Comparison of ENCODE assay signal across 8 mouse cellular contexts in genomic region chr11:74832503-74833143, GRCm38 (mm10). TPM values are rescaled to one million over a fixed set of nuclear protein-coding genes. Genes with fewer than 3 reads are reported as not detected.
A peak's percentile ranks its signal among the peaks of the same experiment; 100 is the strongest.
DNase-seq lines count a peak whose midpoint lies in the region; TF ChIP-seq lines count a peak whose summit lies in the region.

No protein-coding gene starts in this region.

- intact Hi-C loops in left cerebral cortex, postnatal 14 days (cut with DNase I) = no loop called here

- peak overlapping the region; percentile 93 for H3K27ac ChIP-seq in bone marrow macrophage, adult 2 months (ENCODE audit: insufficient read depth, low read depth, low read length)
- H3K27ac ChIP-seq in hindbrain, embryonic 10.5 days = peak overlapping the region; percentile 93

- no peak for TF ChIP-seq POLR2A in bone marrow macrophage, adult 2 months (IDR thresholded peaks at IDR 0.05; ENCODE audit: borderline replicate concordance, low read depth, low read length)

- DNase-seq in ES-CJ7 (ENCODE audit: low read depth, low spot score) = peak; percentile 74
- DNase-seq in fibroblast of lung, adult 2 months (ENCODE audit: low read depth) = peak; percentile 69
- peak; percentile 63 for DNase-seq in hindbrain, embryonic 10.5 days (ENCODE audit: low spot score)
- peak; percentile 61 to 82 for DNase-seq in left cerebral cortex, postnatal 14 days (ENCODE audit: low spot score in 2 of 2)
- DNase-seq in right cerebral cortex, adult 2 months (ENCODE audit: low spot score in 2 of 2) = peak; percentile 54 to 75
- DNase-seq in urinary bladder, postnatal 4 days (ENCODE audit: low spot score in 2 of 2) = peak; percentile 70 to 75

- peaks cover 17% of the 10 kb centered on the region; the same call in 1 of the 2 replicates for H3K27me3 ChIP-seq in hindbrain, embryonic 10.5 days (ENCODE audit: insufficient read depth, poor library complexity, severe bottlenecking)
- H3K27me3 ChIP-seq in megakaryocyte, embryonic 14.5 days (replicated peaks) = no peaks in the 10 kb centered on the region

- no peaks in the 10 kb centered on the region for H3K9me3 ChIP-seq in hindbrain, embryonic 10.5 days
- H3K9me3 ChIP-seq in megakaryocyte, embryonic 14.5 days = no peaks in the 10 kb centered on the region

- H3K4me3 ChIP-seq in bone marrow macrophage, adult 2 months (ENCODE audit: insufficient read depth, low read length) = peak overlapping the region; percentile 66
- peak overlapping the region; percentile 94 for H3K4me3 ChIP-seq in hindbrain, embryonic 10.5 days
- peak overlapping the region; percentile 99 for H3K4me3 ChIP-seq in megakaryocyte, embryonic 14.5 days (replicated peaks)

- 1% methylated on average over 26 of the region's 26 CpGs for WGBS in hindbrain, embryonic 10.5 days

- TF ChIP-seq CTCF in bone marrow macrophage, adult 2 months (IDR thresholded peaks at IDR 0.05; ENCODE audit: low read depth, low read length) = no peak

- H3K36me3 ChIP-seq in hindbrain, embryonic 10.5 days = peaks cover 14% of the 10 kb centered on the region; the same call in 1 of the 2 replicates
- peaks cover 24% of the 10 kb centered on the region for H3K36me3 ChIP-seq in megakaryocyte, embryonic 14.5 days (replicated peaks; ENCODE audit: low read length)

- H3K4me1 ChIP-seq in bone marrow macrophage, adult 2 months (ENCODE audit: control insufficient read depth, insufficient read depth, low read length) = peaks cover 51% of the 10 kb centered on the region
- H3K4me1 ChIP-seq in hindbrain, embryonic 10.5 days (replicated peaks) = peaks cover 73% of the 10 kb centered on the region
- peaks cover 73% of the 10 kb centered on the region for H3K4me1 ChIP-seq in megakaryocyte, embryonic 14.5 days

RNA-seq across cellular contexts. Expression of gene Mnt, which starts 1.9 kb away (rescaled TPM):
- 26.2 and 29.9 TPM in 2 replicates for polyA plus RNA-seq in bone marrow macrophage, adult 2 months (2012; ENCODE audit: insufficient read depth, insufficient read length, missing spikeins)
- 5.4 and 7.4 TPM in 2 replicates for polyA plus RNA-seq in hindbrain, embryonic 10.5 days (2016; fragmentation: Nextera tagmentation; extraction: Ambion mirVana)
- total RNA-seq in left cerebral cortex, postnatal 14 days (2021) = 10 to 100 TPM; 31.5 to 32.0 TPM
- polyA plus RNA-seq in megakaryocyte, embryonic 14.5 days (2012; ENCODE audit: insufficient read depth, low replicate concordance) = 59.1 and 85.0 TPM in 2 replicates

Comparison
In these comparisons a context has a peak if more than half of its experiments do, and no peak if none do; other contexts are left out.
1. Peak in every context shown above with its lines: DNase-seq, H3K4me3 ChIP-seq and H3K27ac ChIP-seq.